Mouse (Mus musculus) spleen, postnatal 10 days (tissue): ENCODE results near the gene Tsc22d3.
"Not testable (repeated sequence)": the region's sequence is repeated elsewhere in the genome, so short reads cannot be mapped to it uniquely, and the experiment has no call there.

Experiments used
- DNase-seq, 2 experiments: peaks; one replicate each; pipeline ENCODE4 v3.0.0; 2021 to 2022; ENCODE audit warnings: low spot score in 2 of 2

The Tsc22d3 gene

GRCm38 (mm10) chrX:140567711-140568407 is 32.6 kb downstream of the Tsc22d3 start:
- peak in 1 of 2 experiments; percentile 34 for DNase-seq

DNA sequence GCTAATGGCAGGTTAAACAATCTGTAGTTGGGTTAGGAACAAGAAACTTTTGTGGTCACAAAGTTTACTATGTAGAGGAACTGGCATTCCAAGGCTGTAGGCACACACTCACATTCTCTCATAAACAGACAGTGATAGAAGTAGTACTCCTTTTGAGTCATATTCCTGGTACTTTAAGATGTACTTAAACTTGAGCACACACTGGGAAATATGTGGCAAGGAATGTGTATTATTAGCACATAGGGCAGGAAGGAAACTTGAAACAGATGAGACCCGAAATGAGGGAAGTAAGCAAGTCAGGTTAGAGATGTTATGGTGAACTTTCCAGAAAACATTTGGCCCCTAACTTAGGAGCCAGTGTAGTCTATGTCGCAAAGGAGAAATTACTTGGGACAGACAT is 34.7 kb downstream of the Tsc22d3 start:
- no peak for DNase-seq

DNA sequence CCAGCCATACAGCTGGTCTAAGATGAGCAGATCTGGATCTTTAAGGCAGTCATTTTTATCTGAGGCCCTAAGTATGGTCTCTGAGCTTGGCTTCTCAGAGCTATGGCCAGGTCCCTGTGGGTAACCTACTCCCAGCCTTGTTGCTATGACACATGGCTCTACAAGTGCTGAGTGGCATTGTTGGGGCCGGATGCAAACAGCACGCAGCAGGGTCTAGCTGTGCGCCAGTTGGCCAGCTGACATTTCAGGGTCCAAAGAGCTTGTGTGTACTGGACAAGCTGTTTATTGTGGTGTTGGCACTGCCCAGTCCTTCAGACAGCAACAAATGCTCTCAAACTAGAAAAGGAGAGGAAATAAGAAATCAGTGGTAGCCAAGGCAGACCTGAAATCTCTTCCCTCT is 35.2 kb downstream of the Tsc22d3 start:
- no peak for DNase-seq

DNA sequence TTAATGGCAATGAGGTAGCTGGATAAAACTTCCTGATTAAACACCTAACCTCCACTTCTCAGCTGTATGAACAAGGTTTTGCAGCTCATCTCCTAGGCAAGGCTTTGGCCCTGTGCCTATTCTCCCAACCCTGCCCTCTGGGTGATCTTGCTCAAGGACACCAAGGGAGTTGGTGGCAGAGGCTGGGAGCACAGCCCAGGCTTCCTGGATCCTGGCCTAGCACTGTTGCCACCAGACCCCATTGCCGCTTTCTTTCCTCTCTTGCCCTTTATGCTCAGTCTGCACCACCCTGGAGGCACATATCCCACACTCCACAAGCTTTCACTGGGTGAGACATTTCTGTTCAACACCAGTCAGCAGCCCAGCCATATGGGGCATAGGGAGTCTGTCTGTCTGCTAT is 35.7 kb downstream of the Tsc22d3 start:
- DNase-seq: no peak

DNA sequence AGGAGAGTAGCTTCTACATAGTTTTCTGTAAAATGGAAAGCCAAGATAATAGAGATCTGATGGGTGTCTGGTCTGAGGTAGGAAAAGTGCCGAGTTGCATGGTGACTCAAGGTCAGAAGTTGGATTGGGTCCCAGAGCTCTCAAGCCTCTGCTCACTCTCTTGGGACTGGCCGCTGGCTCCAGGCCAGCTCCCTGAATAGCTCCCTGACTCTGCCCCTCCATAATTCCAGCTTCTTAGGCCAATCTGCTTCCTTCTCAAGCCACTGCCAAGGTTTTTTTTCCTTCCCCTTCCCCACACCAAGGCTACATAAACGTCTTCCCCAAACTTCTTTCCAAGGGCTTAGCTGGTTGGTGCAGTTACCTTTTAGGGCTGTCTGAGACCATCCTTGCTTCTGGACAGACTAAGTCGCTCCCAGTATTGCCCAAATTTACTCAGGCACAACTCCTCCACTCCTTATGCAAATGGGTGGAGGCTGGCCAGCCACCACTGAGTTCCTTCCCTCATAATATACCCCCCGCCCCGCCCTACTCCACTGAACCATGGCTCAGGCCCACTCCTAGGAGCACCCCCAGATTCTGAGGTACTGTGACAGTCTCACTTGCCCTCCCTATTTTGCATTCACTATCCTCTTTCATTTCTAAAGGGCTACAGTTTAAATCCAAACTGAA is 42.1 kb downstream of the Tsc22d3 start:
- DNase-seq: no peak

GRCm38 (mm10) chrX:140555965-140556364 is 44.5 kb downstream of the Tsc22d3 start:
- DNase-seq: no peak

DNA sequence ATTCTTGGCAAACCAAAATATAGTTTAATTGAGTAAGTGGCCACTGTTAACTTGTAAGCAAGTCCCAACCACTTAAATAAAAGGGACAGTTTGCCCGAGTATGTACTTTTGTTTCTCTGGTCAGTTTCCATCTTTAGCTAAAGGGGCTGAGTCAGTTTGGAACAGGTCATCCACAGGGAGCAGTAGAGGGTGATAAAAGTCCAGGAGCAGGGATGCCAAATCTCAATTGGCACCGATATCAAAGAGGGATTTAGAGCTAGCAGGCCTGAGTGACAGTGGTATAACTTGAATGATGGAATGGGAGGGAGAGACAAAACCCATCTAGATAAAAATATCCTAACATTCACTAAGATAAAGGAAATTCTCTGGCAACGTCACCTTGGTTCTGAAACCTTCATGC is 45.0 kb downstream of the Tsc22d3 start:
- DNase-seq: no peak

DNA sequence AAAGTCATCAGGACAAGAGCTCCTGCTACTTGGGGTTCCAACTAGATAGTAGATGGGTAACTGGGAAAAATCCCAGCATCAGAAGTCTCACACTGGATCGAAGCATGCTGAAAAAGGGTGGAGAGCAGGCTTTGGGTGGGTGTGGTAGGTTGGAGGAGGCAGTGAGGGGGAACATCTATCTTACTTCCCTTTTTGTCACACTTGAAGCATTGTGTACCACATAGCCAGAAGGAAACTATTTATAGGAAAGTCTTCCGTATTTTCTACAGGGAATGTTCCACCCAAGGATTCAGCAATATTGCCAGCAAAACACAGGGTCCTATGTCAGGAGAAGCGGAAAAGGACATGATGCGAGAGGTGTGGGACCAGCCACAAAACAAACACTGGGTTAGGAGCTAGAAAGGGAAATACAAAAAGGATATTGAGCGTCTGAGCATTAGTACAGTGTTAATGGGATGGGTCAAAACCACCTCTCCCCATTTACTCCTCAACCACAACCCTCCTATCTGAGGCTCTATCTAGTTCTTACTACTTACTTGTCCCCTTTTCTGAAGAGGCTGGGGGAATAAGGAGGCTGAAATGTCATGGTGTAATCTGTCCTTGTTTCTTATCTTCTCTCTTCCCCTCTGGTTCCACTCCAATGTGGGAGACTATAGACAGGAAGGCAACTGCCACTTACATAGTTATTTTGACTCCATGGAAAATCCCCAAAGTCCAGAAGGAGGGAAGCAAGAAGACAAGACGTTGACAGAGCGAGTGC is 52.6 kb downstream of the Tsc22d3 start:
- DNase-seq: no peak

DNA sequence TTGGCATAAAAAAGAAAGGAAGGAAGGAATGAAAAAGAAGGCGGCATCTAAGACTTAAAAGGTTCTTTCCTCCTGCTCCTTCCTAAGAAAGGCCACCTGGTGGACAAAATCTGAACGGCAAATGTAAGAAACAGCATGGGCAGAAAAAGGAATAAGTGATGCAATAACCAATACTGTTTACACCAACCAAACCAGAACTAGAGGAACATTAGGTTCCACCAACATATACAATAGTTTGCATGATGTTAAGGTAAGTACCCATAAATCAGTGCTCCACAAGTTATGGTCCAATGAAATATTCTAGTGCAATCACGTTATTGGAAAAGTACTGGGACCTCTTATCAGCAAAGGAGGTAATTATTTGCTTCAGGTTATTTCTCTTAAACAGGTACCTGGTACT is 55.7 kb downstream of the Tsc22d3 start:
- DNase-seq: peak in 1 of 2 experiments; percentile 75

- peak; percentile 70 to 77 for DNase-seq
Measured at GRCm38 (mm10) chrX:140542938-140543673, 57.4 kb downstream of the Tsc22d3 start.

DNA sequence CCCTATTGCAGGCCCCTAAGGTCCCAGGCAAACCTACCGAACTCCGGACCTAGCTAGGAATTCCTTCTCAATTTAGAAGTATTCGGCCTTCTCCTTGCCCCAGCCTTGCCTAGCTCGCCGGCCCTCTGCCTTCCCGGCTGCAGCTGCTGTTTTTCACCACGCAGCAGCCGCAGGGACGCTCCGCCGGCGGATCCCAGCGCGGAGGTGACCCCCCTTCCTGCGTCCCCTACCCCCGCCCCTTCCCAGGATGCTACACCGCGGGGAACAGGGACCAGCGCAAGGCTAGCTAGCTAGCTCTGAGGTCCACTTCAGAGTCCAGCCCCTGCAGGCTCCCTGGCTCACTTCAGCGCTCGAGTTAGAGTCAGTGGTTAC is 58.0 kb downstream of the Tsc22d3 start:
- peak in 1 of 2 experiments; percentile 27 for DNase-seq

GRCm38 (mm10) chrX:140541711-140542473 is 58.6 kb downstream of the Tsc22d3 start:
- DNase-seq: peak; percentile 25 to 36

DNA sequence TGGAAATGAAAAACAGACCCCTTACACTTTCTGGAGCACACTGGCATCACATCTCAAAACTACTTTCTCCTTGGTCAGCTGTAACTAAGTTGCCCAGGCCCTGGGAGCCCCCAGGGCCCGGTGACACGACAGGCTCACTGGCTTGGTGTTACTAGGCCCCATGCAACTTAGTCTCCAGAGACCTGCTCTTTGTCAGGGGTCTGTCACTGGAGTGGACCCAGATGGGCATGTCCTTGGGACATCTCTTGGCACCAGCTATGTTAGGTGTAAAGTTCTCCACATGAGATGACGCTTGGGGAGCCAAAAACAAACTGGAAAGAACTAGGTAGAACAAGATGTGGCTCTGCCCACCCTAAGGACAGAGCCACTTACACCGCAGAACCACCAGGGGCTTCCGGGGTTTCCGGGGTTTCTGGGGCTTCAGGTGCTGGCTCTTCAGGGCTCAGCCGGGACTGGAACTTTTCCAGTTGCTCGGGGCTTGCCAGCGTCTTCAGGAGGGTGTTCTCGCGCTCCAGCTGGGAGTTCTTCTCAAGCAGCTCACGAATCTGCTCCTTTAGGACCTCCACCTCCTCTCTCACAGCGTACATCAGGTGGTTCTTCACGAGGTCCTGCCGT is 59.9 kb downstream of the Tsc22d3 start:
- peak in 1 of 2 experiments; percentile 22 for DNase-seq

- not testable (repeated sequence) for DNase-seq
Measured at GRCm38 (mm10) chrX:140539831-140540230, 60.6 kb downstream of the Tsc22d3 start.

DNA sequence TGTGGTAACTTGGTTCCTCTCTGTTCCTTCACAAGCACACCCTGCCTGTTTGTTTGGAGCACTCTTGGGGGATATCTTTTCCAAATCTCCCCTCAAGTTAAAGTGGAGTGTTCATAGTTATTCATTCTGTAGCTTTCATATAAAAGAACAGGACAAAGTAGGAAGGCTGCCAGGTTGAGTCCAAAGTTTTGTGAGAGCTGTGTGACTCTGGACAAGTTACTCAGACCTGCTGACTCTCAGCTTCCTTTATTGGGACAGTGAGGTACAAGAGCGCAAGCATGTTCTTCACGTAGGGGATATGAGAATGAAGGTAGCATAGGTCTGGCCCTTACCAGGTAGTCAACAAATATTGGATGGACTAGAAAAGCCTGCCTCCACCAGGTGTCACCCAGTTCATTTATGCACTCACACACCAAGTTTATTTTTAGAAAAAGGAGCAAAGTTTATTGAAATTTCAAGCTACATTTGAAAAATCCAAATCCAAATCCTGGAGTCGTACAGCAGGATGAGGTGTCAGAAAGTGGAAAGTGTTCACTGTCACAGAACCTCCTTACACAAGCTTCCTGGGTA is 61.3 kb downstream of the Tsc22d3 start:
- DNase-seq: no peak

DNA sequence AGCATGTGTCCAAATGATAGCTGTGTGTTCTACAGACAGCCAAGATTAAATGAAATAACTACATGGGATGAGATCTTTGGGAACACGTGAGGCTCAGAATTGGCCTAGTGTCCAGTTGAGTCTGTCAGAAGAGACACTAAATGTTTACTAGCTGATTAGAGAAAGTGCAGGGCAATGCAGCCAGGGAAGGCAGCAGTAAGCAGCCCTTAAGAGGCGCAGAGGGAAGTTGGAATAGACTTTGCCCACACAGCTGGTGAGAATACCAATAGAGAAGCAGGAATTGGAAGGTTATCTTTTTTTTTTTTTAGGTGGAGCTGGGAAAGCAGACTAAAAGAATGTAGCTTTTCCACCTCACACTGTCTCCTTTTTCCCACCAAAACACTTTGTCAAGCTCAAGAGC is 61.8 kb downstream of the Tsc22d3 start:
- no peak for DNase-seq

- DNase-seq: peak in 1 of 2 experiments; percentile 40
Measured at GRCm38 (mm10) chrX:140537662-140538061, 62.8 kb downstream of the Tsc22d3 start.

DNA sequence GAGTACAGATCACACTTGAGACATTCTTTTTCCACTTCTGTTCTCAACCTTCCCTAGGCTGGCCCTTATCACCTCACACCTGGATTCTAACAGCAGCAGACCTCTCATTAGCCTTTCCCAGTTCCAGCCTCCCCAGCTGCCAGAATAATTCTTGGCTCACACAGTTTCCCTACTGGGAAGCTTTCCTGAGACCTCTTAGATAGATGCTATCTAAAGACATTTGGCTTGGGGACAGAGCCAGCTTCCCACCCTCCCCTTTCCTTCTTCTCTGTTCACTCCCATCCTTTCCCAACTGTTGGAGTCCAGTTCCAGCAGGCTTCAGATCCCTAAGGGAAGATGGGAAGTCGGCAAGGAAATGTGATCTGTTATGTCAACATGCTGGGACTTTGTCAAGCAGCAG is 65.0 kb downstream of the Tsc22d3 start:
- no peak for DNase-seq

DNA sequence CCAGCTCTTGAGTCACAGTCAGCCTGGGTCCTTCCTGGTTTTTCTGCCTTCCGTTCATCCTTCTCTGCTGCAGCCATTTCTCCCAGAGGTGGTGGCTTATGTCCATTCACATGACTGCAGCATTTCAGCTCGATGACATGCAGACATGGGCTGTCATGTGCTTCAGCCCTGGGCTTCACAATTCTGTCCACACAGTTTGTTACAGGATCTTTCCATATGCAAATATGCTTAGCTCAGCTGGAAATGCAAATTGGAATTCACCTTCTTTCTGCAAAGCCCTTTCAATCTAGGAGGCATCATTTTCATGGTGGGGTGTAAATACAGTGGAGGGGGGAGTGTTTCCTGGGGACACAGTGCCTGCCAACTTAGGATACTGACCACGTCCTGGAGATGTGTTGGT is 66.2 kb downstream of the Tsc22d3 start:
- no peak for DNase-seq

DNA sequence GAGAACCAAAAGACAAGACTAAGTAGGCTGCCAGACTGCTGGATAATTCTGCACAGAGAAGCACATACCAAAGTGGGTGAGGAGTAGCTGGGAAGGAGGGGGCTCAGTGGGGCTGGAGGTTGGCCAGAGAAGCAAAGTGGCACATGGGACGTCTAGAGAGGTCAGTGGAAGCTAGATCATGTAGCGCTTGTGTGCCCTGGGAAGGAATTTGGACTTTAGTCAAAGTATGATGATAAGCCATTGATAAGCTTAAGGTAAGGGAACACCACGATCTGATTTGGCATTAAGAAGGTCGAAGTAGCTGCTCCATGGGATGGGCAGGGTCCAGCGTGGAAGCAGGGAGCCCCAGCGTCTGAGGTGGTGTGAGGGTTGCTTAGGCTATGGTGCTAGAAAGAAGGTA is 68.1 kb downstream of the Tsc22d3 start:
- DNase-seq: no peak

DNA sequence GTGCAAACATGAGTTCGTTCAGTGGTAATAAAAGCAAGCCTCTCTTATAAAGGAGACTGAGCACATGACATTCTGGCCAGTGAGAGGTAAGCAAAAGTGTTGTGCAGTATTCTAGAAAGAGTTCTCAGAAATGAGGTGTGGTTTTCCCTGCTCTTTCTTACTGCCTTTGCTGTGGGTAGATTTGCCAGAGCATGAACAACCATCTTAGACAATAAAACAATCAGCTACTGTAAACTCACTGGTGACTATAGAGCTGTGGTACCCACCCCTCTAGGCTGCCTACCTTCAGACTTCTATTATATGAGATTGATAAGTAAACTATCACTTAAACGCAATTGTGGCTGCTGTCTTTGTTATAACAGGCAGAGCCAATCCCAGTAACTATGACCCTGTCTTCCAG is 69.1 kb downstream of the Tsc22d3 start:
- no peak for DNase-seq
